Mouse (Mus musculus) bone marrow, adult 2 months (tissue): Measurements from ENCODE around the gene Eef1g. TPM values are rescaled to one million over a fixed set of nuclear protein-coding genes. Genes with fewer than 3 reads are reported as not detected.

Experiments used
- H3K27ac ChIP-seq: fragments of 200-500 bp; 2 replicates; pipeline ENCODE4 v1.5.1; 2012; ENCODE audit warnings: low read depth, mild to moderate bottlenecking, control low read depth, inconsistent platforms, low read length; ENCODE audit not compliant: control insufficient read depth, poor library complexity, insufficient read depth
- H3K4me1 ChIP-seq: fragments of 200-500 bp; 2 replicates; pipeline ENCODE4 v1.6.1; 2011; ENCODE audit warnings: low read length; ENCODE audit not compliant: control insufficient read depth, insufficient read depth
- H3K4me3 ChIP-seq: fragments of 200-500 bp; replicated peaks from 2 replicates; pipeline ENCODE3; 2011; ENCODE audit warnings: mild to moderate bottlenecking, low read depth, low read length, control low read depth; ENCODE audit not compliant: control insufficient read depth
- CTCF ChIP-seq: fragments of 200-500 bp; IDR thresholded peaks from 2 replicates; pipeline ENCODE4 v1.5.1; 2011; ENCODE audit warnings: low read length, control low read depth; ENCODE audit not compliant: control insufficient read depth, insufficient read depth
- POLR2A ChIP-seq: fragments of 200-500 bp; IDR thresholded peaks from 2 replicates; pipeline ENCODE4 v1.6.1; 2011; ENCODE audit warnings: low read depth, mild to moderate bottlenecking, control low read depth, low read length, borderline replicate concordance; ENCODE audit not compliant: control insufficient read depth
- WGBS: fragments of 180-500 bp; shearing (Covaris S2); methylation state at CpG from one replicate; pipeline ENCODE4 v1.1.7; 2018; 5-methylcytosine and 5-hydroxymethylcytosine counted together
- polyA plus RNA-seq: library from polyadenylated mRNA; stranded (reverse); fragments of >200 nt; gene quantifications from 2 replicates; pipeline ENCODE4 v1.2.4, GENCODE M21; 2011; ENCODE audit warnings: low replicate concordance; ENCODE audit not compliant: missing spikeins, insufficient read depth, insufficient read length

Gene Eef1g
- polyA plus RNA-seq, 1 experiment: 224 TPM

DNA sequence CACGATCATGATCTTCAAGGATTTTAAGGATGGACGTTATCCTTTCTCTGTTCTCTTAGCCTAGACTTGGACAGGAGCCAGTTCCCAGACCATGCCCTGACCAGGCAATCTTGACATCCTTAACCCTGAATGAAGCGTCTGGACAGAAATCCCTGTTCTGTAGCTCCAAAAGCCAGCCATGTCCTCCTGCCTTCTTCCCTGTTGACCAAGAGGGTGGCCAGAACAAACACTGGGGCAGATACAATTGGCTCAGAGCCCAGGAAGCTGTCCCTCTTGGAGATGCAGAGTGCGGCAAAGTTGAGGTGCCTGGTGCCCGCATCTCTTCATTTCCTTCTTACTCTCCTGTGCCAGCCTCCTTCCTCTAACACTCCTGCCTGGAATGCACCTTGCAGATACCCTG, 19.1 kb downstream of the Eef1g start:
- 85% methylated on average over 5 of the region's 5 CpGs for WGBS
- peaks cover 2% of the 10 kb centered on the region for H3K4me1 ChIP-seq
- H3K27ac ChIP-seq: no peak overlapping the region
- no peak overlapping the region for H3K4me3 ChIP-seq
- TF ChIP-seq CTCF (no peak), POLR2A (no peak)

DNA sequence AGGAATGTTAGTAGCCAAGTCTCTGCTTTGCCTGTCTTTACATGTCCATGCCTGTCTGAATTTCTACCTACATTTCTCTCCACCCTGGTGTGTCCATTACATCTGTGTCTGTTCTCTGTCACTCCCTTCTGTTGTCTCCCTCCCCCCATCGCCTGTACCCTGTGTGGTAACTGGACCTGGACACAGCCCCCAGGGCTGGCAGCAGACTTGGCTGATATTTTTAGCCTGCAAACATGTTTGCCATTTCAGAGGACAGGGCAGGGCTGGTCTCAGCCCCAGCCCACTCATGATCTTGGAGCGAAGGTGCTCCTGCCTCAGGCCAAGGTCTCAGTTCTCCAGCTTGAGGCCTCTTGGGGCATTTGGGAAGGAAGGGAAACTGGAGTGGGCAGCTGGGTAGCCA, 21.0 kb downstream of the Eef1g start:
- H3K4me3 ChIP-seq: no peak overlapping the region
- TF ChIP-seq POLR2A (no peak), CTCF (no peak)
- 79% methylated on average over 2 of the region's 2 CpGs for WGBS
- H3K4me1 ChIP-seq: no peaks in the 10 kb centered on the region; the same call in none of the 2 replicates
- H3K27ac ChIP-seq: no peak overlapping the region

DNA sequence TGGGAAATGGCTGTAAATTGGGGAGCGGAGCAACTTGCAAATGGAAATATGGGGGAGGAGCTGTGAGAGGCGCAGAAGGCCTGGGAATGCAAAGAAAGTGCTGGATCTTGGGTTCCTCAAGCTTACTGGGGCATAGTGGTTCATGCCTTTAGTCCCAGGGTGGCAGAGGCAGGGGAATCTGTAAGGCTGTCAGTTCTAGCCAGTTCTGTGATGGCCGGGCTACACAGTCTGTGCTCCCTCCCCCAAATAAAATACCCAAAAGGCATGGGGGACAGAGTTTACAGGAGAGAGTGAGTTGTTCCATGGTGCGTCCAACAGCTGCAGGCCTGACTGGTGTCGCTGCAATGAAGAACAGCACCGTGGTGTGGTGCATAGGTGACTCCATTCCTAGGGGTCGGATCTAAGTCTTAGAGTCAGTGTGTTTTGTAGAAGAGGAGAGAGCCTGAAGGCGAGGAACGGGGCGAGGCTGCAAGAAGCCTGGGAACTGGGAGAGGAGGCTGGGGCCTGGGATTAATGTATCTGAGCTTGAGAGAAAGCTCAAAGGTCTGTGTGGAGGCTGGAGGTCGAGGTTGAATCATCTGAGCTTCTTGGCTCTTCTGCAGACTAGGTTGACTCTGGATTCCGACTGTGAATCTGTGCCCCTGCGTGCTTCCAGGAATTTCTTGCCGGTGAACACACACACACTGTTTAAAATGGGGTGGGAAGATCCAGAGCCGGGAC, 21.7 kb downstream of the Eef1g start:
- 71% methylated on average over 15 of the region's 15 CpGs for WGBS
- TF ChIP-seq POLR2A (no peak), CTCF (no peak)
- peaks cover 1% of the 10 kb centered on the region for H3K4me1 ChIP-seq
- peak overlapping the region; percentile 4 for H3K4me3 ChIP-seq
- no peak overlapping the region for H3K27ac ChIP-seq

DNA sequence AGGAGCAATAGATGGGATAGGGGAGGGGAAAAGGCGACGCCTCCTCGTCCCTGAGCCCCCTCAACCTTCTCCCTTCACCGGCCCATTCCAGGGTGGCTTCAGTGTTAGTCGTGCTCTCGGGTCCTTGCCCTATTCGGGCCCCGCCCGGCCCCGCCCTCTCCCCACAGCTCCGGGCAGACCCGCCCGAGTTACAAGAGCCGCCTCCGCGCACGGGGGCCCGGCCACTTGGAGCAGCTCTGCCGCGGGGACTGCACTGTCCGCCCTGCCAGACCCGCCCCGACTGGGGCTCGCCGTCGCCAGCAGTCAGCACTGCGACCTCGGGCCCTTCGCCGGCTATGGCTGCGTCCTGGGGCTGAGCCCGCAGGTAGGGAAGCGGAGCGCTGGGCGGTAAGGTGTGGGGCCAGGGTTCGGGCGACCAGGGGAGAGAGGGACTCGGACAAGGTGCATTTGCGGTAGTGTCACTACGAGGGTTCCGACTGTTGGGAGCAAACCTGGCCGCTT, 22.3 kb downstream of the Eef1g start, which contains the start of gene Ahnak:
Ahnak (plus strand) TSS at position 219 of the 501 bp plus-strand sequence.
- WGBS: 2% methylated on average over 42 of the region's 42 CpGs
- H3K4me3 ChIP-seq: peak within 1 kb of the TSS; percentile 68
- H3K4me1 ChIP-seq: peaks cover 1% of the 10 kb centered on the region
- no peak for TF ChIP-seq CTCF
- peak; percentile 72; the same call in 1 of the 2 replicates for TF ChIP-seq POLR2A
- H3K27ac ChIP-seq: peak within 1 kb of the TSS; percentile 68

DNA sequence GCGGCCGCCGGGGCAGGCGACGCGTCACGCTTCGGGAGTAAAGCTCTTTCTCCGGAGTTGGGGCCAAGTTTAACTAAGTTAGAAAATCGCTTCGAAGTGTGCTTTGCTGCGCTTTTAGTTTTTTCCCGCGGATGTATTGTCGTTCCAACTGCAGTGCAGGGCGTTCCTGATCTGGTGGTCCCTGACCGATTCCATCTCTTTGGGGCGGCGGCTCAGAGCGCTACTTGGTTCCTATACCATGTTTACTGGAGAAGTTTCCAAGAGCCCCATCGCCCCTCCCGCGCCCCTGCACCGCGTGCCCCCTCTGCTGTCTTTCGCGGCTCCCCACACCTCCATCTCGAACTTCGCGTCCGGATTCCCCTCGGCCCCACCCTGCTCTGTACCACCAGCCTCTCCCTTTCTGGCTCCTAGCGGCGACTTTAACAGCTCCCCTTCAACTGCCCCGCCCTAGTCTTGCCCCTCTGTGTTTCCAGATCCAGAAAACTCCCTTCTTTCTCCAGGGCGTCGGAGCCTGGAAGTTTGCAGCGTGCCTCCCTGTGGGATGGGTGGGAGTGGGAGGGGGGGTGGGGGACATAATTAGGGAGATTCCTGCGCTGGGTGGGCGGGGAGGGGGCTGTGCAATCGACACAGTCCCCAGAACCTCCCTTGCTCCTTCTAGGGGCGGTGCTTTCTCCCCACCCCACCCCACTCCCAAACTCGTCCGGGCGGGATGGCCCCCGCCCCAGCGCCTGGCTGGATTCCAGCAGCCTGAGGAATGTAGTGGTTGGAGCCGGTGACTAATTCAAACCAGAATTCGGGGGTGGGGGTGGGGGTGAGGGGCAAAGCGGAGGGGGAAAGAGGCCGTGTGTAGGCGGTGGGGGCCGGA, 23.0 kb downstream of the Eef1g start:
- TF ChIP-seq CTCF: no peak; the same call in 1 of the 2 replicates
- no peak for TF ChIP-seq POLR2A
- Histone ChIP-seq H3K27ac (peak overlapping the region; percentile 68), H3K4me3 (peak overlapping the region; percentile 68), H3K4me1 (peaks cover 1% of the 10 kb centered on the region)
- WGBS: 1% methylated on average over 53 of the region's 53 CpGs

DNA sequence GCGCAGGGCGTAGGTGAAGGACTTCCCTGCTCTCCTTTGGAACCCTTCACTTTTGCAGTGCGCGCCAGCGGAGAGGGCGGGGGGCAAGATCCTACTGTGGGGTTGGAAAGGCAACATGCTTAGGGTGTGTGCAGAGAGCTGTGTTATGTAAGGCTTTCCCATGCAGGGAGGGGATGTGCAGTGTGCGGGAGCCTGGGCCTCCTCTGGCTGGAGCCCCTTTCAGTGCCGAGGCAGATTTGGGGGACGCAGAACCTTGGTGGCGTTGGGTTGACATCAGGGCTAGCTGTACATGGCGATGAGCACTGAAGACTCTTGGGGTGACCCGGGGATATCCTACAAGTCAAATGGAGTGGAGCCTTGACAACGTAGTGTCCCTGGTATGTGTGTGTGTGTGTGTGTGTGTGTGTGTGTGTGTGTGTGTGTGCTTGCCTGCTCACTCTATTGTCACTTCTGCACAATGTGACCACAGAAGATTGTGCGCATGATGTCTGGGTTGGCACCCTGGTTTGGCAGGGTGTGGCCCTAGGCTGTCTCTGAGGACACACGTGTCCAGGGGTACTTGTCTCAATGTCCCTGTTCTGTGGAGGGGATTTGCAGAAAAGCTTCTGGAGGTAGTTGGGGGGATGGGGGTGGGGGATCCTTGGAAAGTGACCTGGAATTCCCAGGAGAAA, 23.7 kb downstream of the Eef1g start:
- Histone ChIP-seq H3K27ac (no peak overlapping the region), H3K4me1 (peaks cover 1% of the 10 kb centered on the region), H3K4me3 (peak overlapping the region; percentile 38)
- TF ChIP-seq CTCF (no peak), POLR2A (no peak)
- WGBS: 23% methylated on average over 15 of the region's 15 CpGs

DNA sequence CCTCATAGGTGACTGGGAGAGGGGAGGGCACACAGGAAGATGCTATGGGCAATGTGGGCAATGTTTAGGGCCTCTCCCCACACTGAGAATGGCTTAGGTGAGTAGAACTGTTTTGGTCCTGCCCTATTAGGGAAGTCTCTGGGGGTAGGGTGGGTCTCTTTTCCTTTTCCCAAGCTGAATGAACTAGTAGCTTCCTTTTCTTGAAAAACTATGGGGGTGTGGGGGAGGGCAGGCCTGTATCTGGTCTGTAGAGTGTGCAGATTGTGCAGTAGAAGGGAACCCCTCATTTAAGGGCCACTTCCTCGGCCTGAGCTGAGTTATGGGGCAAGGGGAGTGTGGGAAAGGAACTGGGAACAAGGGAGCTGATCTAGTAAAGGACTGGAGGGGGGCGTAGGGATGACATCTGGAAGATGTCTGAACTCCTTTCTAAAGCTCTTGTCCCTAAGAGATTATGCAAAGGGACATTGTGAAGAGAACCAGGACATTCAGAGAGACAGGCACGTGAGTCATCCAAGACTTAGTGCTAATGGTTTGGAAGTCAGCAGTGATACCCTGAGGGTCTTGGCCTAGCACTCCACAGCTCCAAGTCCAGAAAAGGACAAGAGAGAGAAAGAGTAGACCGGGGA, 24.5 kb downstream of the Eef1g start:
- Histone ChIP-seq H3K4me3 (peak overlapping the region; percentile 14), H3K4me1 (peaks cover 1% of the 10 kb centered on the region), H3K27ac (no peak overlapping the region)
- TF ChIP-seq CTCF (no peak), POLR2A (no peak)
- WGBS: 67% methylated on average over 4 of the region's 4 CpGs
